ENCODE assay signal across 13 mouse cellular contexts in genomic region chr13:101631561-101631960, GRCm38 (mm10).
DNase-seq lines count a peak whose midpoint lies in the region; ATAC-seq and TF ChIP-seq lines count a peak whose summit lies in the region.
"Had no signal": no experiment of that assay in that cellular context is flagged by ENCODE, and none has a peak within 500 bp of the region (broad histone marks: within the 10 kb centered on the region; RNA-seq: fewer than 3 reads in every experiment).

No protein-coding gene starts in this region.

- H3K9ac ChIP-seq in kidney, postnatal 0 days (ENCODE audit: low read depth, low read length), result no peak overlapping the region
- H3K9ac ChIP-seq: liver, embryonic 12.5 days had no signal

- peaks cover 9% of the 10 kb centered on the region; the same call in 1 of the 2 replicates for H3K4me1 ChIP-seq in kidney, postnatal 0 days (replicated peaks; ENCODE audit: insufficient read depth, low read length)
- H3K4me1 ChIP-seq: heart, embryonic 10.5 days had no signal

- WGBS in kidney, postnatal 0 days, result 50% methylated on average over 7 of the region's 7 CpGs

- no peak for ATAC-seq in kidney, postnatal 0 days (replicated peaks; ENCODE audit: low FRiP score, low read depth)
- ATAC-seq in megakaryocyte-erythroid progenitor cell, adult 5-6 weeks (replicated peaks; ENCODE audit: low FRiP score, low TSS enrichment, poor library complexity, severe bottlenecking), result no peak
- ATAC-seq: liver, embryonic 12.5 days had no signal

- no peaks in the 10 kb centered on the region for H3K36me3 ChIP-seq in kidney, postnatal 0 days (ENCODE audit: insufficient read depth, low read length)
- H3K36me3 ChIP-seq: G1E; heart, embryonic 10.5 days; liver, embryonic 12.5 days had no signal

- no peak overlapping the region for H3K4me2 ChIP-seq in kidney, postnatal 0 days (ENCODE audit: low read length)
- H3K4me2 ChIP-seq: liver, embryonic 12.5 days had no signal

- no peak overlapping the region for H3K27ac ChIP-seq in kidney, postnatal 0 days
- H3K27ac ChIP-seq: heart, embryonic 10.5 days; liver, embryonic 12.5 days had no signal

- no peak for TF ChIP-seq CTCF in kidney, postnatal 0 days (IDR thresholded peaks at IDR 0.05; ENCODE audit: low read depth)

- peak; percentile 55 to 59 for DNase-seq in left cerebral cortex, adult 18-20 months (ENCODE audit: low spot score in 2 of 2)
- no peak for DNase-seq in left cerebral cortex, adult 11 months (ENCODE audit: low spot score)
- peak; percentile 38 for DNase-seq in kidney, postnatal 0 days (ENCODE audit: low spot score)
- DNase-seq in layer of hippocampus, postnatal 10 days (ENCODE audit: low spot score in 2 of 2), result peak; percentile 19 to 26
- DNase-seq in right cerebral cortex, postnatal 14 days, result peak; percentile 14
- no peak for DNase-seq in gastrocnemius, postnatal 4 days (ENCODE audit: low spot score in 2 of 2)
- DNase-seq in heart, adult 8-10 months (ENCODE audit: low spot score), result no peak
- DNase-seq: adrenal gland, postnatal 25 days had no signal

- H3K27me3 ChIP-seq in kidney, postnatal 0 days (ENCODE audit: insufficient read depth, low read length), result no peaks in the 10 kb centered on the region
- H3K27me3 ChIP-seq: megakaryocyte, embryonic 14.5 days had no signal

- H3K9me3 ChIP-seq in kidney, postnatal 0 days (replicated peaks; ENCODE audit: low read length), result no peaks in the 10 kb centered on the region
- H3K9me3 ChIP-seq: G1E; heart, embryonic 10.5 days; liver, embryonic 12.5 days; megakaryocyte, embryonic 14.5 days had no signal

- H3K4me3 ChIP-seq in kidney, postnatal 0 days (replicated peaks; ENCODE audit: low read depth, low read length), result no peak overlapping the region
- H3K4me3 ChIP-seq: heart, embryonic 10.5 days; liver, embryonic 12.5 days; megakaryocyte, embryonic 14.5 days had no signal

Comparison
In these comparisons a context has a peak if more than half of its experiments do, and no peak if none do; other contexts are left out.
1. DNase-seq: peak in left cerebral cortex, adult 18-20 months (2 of 2), kidney, postnatal 0 days (single experiment), layer of hippocampus, postnatal 10 days (2 of 2) and right cerebral cortex, postnatal 14 days (single experiment); none in left cerebral cortex, adult 11 months (single experiment), gastrocnemius, postnatal 4 days (0 of 2) and heart, adult 8-10 months (single experiment).